Mouse (Mus musculus): ENCODE data around the gene Calm5.

- TF ChIP-seq CTCF (IDR thresholded peaks at IDR 0.05; ENCODE audit: control insufficient read depth, insufficient read depth, insufficient read length), result no peak
- no peak for TF ChIP-seq MYOD1 (IDR thresholded peaks at IDR 0.05; ENCODE audit: control insufficient read depth, insufficient read length, low read depth)
- no peak for TF ChIP-seq MAX (IDR thresholded peaks at IDR 0.05)
Observed at GRCm38 (mm10) chr13:3818012-3818739, 35.8 kb upstream of the Calm5 start.

Measured in C2C12 (cell line).